Mouse (Mus musculus) retina, adult 2 months (tissue): ENCODE data around the gene Chst11.

Experiments used
- DNase-seq: peaks from one replicate; pipeline ENCODE4 v3.0.0-alpha.2; 2012; ENCODE audit warnings: low read depth, low spot score

The Chst11 gene

GRCm38 (mm10) chr10:83141434-83141833 lies 156.1 kb downstream of the Chst11 start:
- no peak for DNase-seq

- no peak for DNase-seq
Observed at GRCm38 (mm10) chr10:83143049-83143448, 157.8 kb downstream of the Chst11 start.

DNA sequence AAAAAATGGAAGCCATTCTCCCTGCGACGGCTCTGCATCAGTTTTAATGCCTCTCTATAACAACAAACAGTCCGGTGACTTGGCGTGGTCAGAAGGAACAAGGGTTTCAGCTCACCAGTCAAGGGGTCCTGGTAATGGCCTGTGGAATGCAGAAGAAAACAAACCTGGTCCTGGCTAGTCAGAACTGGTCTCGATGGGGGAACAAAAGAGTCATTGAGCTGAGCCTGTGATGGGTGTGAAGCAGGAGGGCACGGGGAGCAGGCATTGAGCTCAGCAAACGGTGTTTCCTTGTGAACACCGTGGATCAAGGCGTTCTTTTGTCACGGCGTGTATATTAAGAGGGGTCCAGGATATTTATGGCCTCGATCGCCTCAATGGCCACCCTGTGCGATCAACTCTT lies 160.5 kb downstream of the Chst11 start:
- no peak for DNase-seq

GRCm38 (mm10) chr10:83149342-83150178 lies 164.3 kb downstream of the Chst11 start:
- no peak for DNase-seq

GRCm38 (mm10) chr10:83150587-83150986 lies 165.3 kb downstream of the Chst11 start:
- DNase-seq: no peak

GRCm38 (mm10) chr10:83151362-83151761 lies 166.1 kb downstream of the Chst11 start:
- DNase-seq: no peak

DNA sequence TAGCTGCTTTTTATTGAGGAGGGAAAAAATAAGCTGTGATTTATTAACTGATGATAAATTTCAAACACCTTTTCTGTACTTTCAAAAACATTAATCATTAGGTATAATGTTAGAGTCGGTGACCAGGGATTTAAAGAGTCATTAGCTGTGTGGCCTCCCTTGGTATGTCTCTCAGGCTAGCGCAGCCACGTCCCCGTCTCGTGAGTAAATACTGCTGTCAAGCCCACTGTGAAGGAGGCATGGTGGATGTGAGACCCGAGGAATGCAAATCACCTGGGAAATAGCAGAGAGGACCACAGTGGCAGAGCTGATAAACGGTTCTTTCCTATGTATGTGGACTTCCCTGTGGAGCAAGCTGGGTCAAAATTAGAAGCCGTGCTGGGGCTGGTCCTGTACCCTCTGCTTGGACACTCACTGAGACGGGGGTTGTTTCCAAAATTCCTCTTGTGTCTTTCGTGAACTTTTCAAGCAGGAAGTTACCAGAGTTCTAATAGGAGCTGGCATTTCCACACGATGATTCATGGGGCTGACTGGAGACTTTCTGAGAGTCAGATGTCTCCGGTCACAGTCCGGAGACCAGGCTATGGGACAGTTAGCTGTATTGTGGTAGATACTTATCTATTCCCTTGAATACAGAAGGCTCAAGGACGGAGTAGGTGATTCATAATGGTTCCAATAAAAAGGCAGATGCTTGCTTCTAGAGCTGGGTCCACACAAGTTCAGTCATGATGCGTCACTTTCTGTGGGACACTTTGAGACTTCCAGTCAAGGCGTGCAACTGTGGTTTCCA lies 166.8 kb downstream of the Chst11 start:
- no peak for DNase-seq

DNA sequence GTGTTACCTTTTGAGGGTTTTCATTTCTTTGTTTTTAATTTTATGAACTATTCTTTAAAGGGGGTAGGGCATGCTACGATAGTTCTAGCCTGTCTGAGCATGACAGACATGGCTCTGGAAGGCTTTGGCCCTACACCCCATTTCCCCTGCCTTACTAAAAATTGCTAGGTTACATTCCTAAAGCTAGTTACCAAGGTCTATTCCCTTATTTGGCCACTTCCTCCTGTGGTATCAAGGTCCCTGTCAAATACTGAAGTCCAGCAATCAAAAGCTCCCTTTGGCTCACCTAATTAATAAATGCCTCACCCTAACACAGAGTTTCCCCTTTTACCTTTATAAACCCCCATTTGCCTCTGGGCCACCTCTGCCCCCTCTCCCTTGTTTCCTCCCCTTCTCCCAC lies 167.4 kb downstream of the Chst11 start:
- DNase-seq: no peak

DNA sequence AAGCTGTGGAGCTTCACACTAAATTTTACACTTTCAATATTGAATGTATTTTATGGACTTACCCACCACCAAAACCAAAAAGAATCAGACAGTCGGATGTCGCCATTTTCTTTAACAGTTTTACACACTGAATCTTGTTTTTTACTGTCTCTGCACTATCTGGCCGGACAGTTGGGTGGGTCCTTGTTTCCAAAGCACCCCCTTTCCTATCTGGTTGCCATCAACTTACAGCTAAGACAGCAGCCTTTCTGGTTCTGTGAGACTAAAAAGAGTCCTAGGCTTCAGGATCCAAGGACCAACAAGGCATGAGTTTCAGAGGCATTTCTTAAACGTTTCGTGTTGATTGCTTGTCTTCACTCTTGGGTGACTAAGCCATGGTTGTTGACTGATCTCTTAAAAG lies 168.1 kb downstream of the Chst11 start:
- DNase-seq: no peak

DNA sequence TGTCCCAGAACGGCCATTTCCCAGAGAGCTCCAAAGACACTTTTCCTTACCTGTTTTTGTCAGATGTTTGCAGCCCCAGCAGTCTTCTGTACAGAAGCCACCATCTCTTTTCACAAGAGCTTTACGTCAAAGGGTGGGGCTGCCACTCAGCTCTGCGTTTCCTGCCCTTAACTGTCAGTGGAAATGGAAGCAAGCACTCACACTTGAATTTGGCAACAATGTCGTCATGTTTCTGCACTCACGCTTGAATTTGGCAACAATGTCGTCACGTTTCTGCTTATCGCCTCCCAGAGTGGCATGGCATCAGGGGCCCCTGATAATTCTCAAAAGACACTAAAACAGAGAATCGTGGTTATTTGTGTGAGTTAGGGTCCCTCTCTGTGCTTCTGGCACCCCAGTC lies 168.6 kb downstream of the Chst11 start:
- DNase-seq: no peak

GRCm38 (mm10) chr10:83157289-83157688 lies 172.0 kb downstream of the Chst11 start:
- DNase-seq: no peak

DNA sequence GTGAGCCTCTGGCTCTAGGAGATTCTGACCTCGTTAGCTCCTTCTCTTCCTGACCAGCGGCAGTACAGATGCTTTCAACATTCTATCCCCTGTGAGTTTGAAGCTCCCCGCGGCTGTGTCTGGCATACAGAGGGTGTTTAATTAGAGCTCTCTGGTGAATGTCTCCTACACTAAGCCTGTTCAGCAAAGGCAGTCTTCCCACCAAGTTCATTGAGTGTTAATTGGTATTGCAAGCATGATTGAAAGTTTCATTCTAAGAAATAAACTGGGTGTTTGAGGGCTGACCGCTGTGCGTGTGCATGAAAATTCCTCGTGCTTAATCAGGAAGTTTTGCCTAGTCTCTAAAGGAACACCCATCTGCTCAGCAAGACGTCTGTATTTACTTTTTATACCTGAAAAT lies 173.0 kb downstream of the Chst11 start:
- DNase-seq: no peak

GRCm38 (mm10) chr10:83159229-83159628 lies 173.9 kb downstream of the Chst11 start:
- no peak for DNase-seq

GRCm38 (mm10) chr10:83161656-83162365 lies 176.5 kb downstream of the Chst11 start:
- DNase-seq: no peak

- no peak for DNase-seq
Observed at GRCm38 (mm10) chr10:83163946-83164345, 178.6 kb downstream of the Chst11 start.

DNA sequence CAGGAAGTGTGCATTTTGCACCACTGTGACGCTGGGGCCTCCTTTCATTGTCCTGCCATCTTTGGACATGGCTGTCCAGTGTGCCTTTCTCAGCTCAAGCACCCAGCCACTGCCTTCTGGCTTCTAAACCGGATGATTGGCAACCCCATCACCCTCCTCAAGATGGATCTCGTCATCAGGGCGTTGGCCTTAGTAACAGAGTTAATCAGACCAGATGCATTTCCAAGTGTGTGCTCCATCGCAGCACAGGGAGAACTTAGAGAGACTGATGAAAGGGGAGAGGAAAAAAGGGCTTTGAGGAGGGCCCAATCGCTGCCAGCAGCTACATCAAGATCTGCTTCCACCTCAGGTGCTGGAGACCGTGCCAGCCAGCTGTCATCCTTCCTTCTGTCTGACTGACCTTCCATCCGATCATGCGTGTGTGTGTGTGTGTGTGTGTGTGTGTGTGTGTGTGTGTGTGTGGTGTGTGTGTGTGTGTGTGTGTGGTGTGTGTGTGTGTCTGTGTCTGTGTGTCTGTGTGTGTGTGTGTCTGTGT lies 179.7 kb downstream of the Chst11 start:
- no peak for DNase-seq

DNA sequence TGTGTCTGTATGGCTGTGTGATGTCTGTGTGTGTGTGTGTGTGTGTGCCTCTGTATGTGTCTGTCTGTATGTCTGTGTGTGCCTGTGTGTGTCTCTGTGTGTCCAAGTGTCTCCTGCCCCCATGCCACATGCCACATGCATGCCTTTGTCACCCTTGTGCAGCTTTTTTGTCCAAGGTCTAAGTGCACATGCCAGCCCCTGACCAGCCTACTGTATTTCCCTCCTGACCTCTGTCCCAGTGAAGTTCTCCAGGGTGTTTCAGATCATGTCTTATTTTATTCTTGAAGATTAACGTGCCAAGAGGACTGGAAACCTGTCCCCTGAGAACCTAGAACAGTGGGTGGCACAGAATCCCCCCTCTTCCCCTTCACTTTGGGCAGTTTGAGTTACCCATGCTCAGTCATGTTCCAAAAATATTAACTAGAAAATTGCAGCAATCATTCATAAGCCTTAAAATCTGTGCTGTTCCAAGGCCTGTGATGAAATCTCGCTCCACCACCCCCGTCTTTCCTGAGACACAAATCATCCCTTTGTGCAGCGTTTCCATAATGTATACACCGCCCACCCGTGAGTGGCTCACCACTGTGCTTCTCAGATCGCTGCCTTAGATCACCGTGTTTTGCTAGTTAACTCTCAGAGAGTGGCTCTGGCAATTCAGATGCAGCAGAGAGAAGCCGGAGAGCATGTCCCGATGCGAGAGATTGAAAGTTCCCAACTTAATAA lies 180.4 kb downstream of the Chst11 start:
- DNase-seq: no peak

- DNase-seq: no peak
Observed at GRCm38 (mm10) chr10:83166272-83166671, 181.0 kb downstream of the Chst11 start.

GRCm38 (mm10) chr10:83167492-83167891 lies 182.2 kb downstream of the Chst11 start:
- DNase-seq: no peak

- no peak for DNase-seq
Observed at GRCm38 (mm10) chr10:83168303-83169056, 183.2 kb downstream of the Chst11 start.

GRCm38 (mm10) chr10:83169554-83169953 lies 184.3 kb downstream of the Chst11 start:
- DNase-seq: no peak
